Mouse (Mus musculus) heart, adult 2 months (tissue): ENCODE measurements at regions not wholly inside any gene's neighbourhood (a gene's known extent, or its start where the extent isn't known, plus 50 kb on each side); places are given as distances from the start of the nearest gene placed in this dataset.

ENCODE experiments used
- CTCF ChIP-seq: fragments of 200-600 bp; IDR thresholded peaks from 2 replicates; pipeline ENCODE4 v1.8.1; 2022; ENCODE audit warnings: antibody characterized with exemption, mild to moderate bottlenecking, moderate library complexity
- EP300 ChIP-seq: fragments of 200-500 bp; IDR thresholded peaks from 2 replicates; pipeline ENCODE4 v1.6.1; 2011; ENCODE audit warnings: low read depth, low read length, control low read depth; ENCODE audit not compliant: insufficient read depth
- POLR2A ChIP-seq: fragments of 200-500 bp; IDR thresholded peaks from 2 replicates; pipeline ENCODE4 v1.6.1; 2011; ENCODE audit warnings: mild to moderate bottlenecking, low read depth, low read length, control low read depth; ENCODE audit not compliant: insufficient read depth

DNA sequence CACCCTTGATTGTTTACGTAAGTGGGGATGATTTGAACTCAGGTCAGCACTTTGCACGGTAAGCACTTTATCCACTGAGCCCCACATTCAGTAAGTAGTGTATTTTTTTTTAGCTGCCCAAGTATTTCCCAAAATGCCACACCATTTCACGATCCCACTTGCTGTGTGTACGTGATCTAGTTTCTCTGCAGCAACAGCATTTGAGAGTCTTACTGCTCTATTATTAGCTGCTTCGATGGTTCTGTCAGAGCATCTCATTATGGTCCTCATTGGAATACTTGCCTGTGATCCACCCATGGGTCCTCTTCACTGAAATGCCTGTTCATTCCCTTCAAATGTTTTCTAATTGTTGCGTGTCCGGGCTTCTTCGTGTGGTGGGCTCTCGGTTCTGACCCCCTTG is 120.1 kb upstream of the Ces5a start:
- TF ChIP-seq CTCF (no peak), EP300 (no peak), POLR2A (no peak)
